Mouse (Mus musculus): ENCODE measurements around the gene Ube4a. TPM values are rescaled to one million over a fixed set of nuclear protein-coding genes. Genes with fewer than 3 reads are reported as not detected.
A peak's percentile ranks its signal among the peaks of the same experiment; 100 is the strongest.

The Ube4a gene
- polyA plus RNA-seq (2015; fragmentation: Nextera tagmentation; extraction: Ambion mirVana) = 25.7 and 28.4 TPM in 2 replicates

GRCm38 (mm10) chr9:44965126-44965832, at the start of gene Ube4a:
Ube4a (minus strand) TSS chr9:44965600.
- no peaks in the 10 kb centered on the region; the same call in 1 of the 2 replicates for H3K27me3 ChIP-seq (replicated peaks)
- H3K36me3 ChIP-seq = peaks cover 8% of the 10 kb centered on the region; the same call in 1 of the 2 replicates
- no peaks in the 10 kb centered on the region for H3K9me3 ChIP-seq
- under 1% methylated on average over 39 of the region's 39 CpGs for WGBS
- ATAC-seq (ENCODE audit: insufficient read depth, low FRiP score, low read depth) = peak; percentile 96
- peak within 1 kb of the TSS; percentile 94 for H3K4me3 ChIP-seq (replicated peaks)
- H3K4me1 ChIP-seq = peaks cover 11% of the 10 kb centered on the region
- peak within 1 kb of the TSS; percentile 62 for H3K27ac ChIP-seq
- peak within 1 kb of the TSS; percentile 71; the same call in 1 of the 2 replicates for H3K9ac ChIP-seq
- H3K4me2 ChIP-seq = peak within 1 kb of the TSS; percentile 80

GRCm38 (mm10) chr9:45014879-45015278, 49.5 kb upstream of the Ube4a start:
- no peaks in the 10 kb centered on the region for H3K4me1 ChIP-seq
- H3K4me3 ChIP-seq (replicated peaks) = no peak overlapping the region
- no peak overlapping the region for H3K4me2 ChIP-seq
- no peaks in the 10 kb centered on the region for H3K9me3 ChIP-seq
- no peak overlapping the region for H3K27ac ChIP-seq
- no peaks in the 10 kb centered on the region for H3K27me3 ChIP-seq (replicated peaks)
- no peak for ATAC-seq (ENCODE audit: insufficient read depth, low FRiP score, low read depth)
- 57% methylated on average over 2 of the region's 2 CpGs for WGBS
- no peak overlapping the region for H3K9ac ChIP-seq
- no peaks in the 10 kb centered on the region for H3K36me3 ChIP-seq

GRCm38 (mm10) chr9:45011291-45011690, 45.9 kb upstream of the Ube4a start:
- Histone ChIP-seq H3K4me1 (no peaks in the 10 kb centered on the region), H3K36me3 (no peaks in the 10 kb centered on the region), H3K4me2 (no peak overlapping the region), H3K9me3 (no peaks in the 10 kb centered on the region), H3K27me3 (replicated peaks) (no peaks in the 10 kb centered on the region), H3K27ac (no peak overlapping the region), H3K9ac (no peak overlapping the region), H3K4me3 (replicated peaks) (no peak overlapping the region)
- 34% methylated on average over 6 of the region's 6 CpGs for WGBS
- no peak for ATAC-seq (ENCODE audit: insufficient read depth, low FRiP score, low read depth)

- no peak overlapping the region for H3K4me3 ChIP-seq (replicated peaks)
- H3K36me3 ChIP-seq = no peaks in the 10 kb centered on the region
- H3K27me3 ChIP-seq (replicated peaks) = no peaks in the 10 kb centered on the region
- no peaks in the 10 kb centered on the region for H3K9me3 ChIP-seq
- H3K4me1 ChIP-seq = no peaks in the 10 kb centered on the region
- no peak overlapping the region for H3K27ac ChIP-seq
- H3K9ac ChIP-seq = no peak overlapping the region
- H3K4me2 ChIP-seq = no peak overlapping the region
- 69% methylated on average over 4 of the region's 4 CpGs for WGBS
- no peak for ATAC-seq (ENCODE audit: insufficient read depth, low FRiP score, low read depth)
These were observed 45.1 kb upstream of the Ube4a start for GRCm38 (mm10) chr9:45010461-45010860.

- no peak for ATAC-seq (ENCODE audit: insufficient read depth, low FRiP score, low read depth)
- no peaks in the 10 kb centered on the region for H3K27me3 ChIP-seq (replicated peaks)
- no peaks in the 10 kb centered on the region for H3K36me3 ChIP-seq
- no peaks in the 10 kb centered on the region for H3K4me1 ChIP-seq
- H3K9me3 ChIP-seq = no peaks in the 10 kb centered on the region
- 79% methylated on average over 19 of the region's 19 CpGs for WGBS
- H3K4me3 ChIP-seq (replicated peaks) = no peak within 1 kb of the TSS
- no peak within 1 kb of the TSS for H3K9ac ChIP-seq
- no peak within 1 kb of the TSS for H3K27ac ChIP-seq
- H3K4me2 ChIP-seq = no peak within 1 kb of the TSS
These were observed 44.0 kb upstream of the Ube4a start, which contains the start of gene Cd3e for GRCm38 (mm10) chr9:45009180-45010078. Cd3e (minus strand) TSS chr9:45009627.

- Histone ChIP-seq H3K4me2 (no peak overlapping the region), H3K36me3 (no peaks in the 10 kb centered on the region), H3K4me3 (replicated peaks) (no peak overlapping the region), H3K27me3 (replicated peaks) (no peaks in the 10 kb centered on the region), H3K9me3 (no peaks in the 10 kb centered on the region), H3K4me1 (no peaks in the 10 kb centered on the region), H3K9ac (no peak overlapping the region), H3K27ac (no peak overlapping the region)
- WGBS = 79% methylated on average over 4 of the region's 4 CpGs
- ATAC-seq (ENCODE audit: insufficient read depth, low FRiP score, low read depth) = no peak
These were observed 42.9 kb upstream of the Ube4a start for GRCm38 (mm10) chr9:45008342-45008741.

- no peak overlapping the region for H3K4me3 ChIP-seq (replicated peaks)
- no peaks in the 10 kb centered on the region for H3K27me3 ChIP-seq (replicated peaks)
- no peak overlapping the region for H3K4me2 ChIP-seq
- ATAC-seq (ENCODE audit: insufficient read depth, low FRiP score, low read depth) = no peak
- H3K9me3 ChIP-seq = no peaks in the 10 kb centered on the region
- WGBS = 64% methylated on average over 12 of the region's 12 CpGs
- H3K36me3 ChIP-seq = no peaks in the 10 kb centered on the region
- no peak overlapping the region for H3K9ac ChIP-seq
- H3K4me1 ChIP-seq = no peaks in the 10 kb centered on the region
- no peak overlapping the region for H3K27ac ChIP-seq
These were observed 42.0 kb upstream of the Ube4a start for GRCm38 (mm10) chr9:45007404-45007803.

- Histone ChIP-seq H3K36me3 (no peaks in the 10 kb centered on the region), H3K4me1 (no peaks in the 10 kb centered on the region), H3K4me2 (no peak overlapping the region), H3K27me3 (replicated peaks) (no peaks in the 10 kb centered on the region), H3K4me3 (replicated peaks) (no peak overlapping the region), H3K9me3 (no peaks in the 10 kb centered on the region), H3K27ac (no peak overlapping the region), H3K9ac (no peak overlapping the region)
- no peak for ATAC-seq (ENCODE audit: insufficient read depth, low FRiP score, low read depth)
- WGBS = 67% methylated on average over 3 of the region's 3 CpGs
These were observed 34.8 kb upstream of the Ube4a start for GRCm38 (mm10) chr9:45000249-45000648.

- WGBS = 72% methylated on average over 5 of the region's 5 CpGs
- Histone ChIP-seq H3K36me3 (no peaks in the 10 kb centered on the region), H3K4me1 (no peaks in the 10 kb centered on the region), H3K4me3 (replicated peaks) (no peak overlapping the region), H3K9ac (no peak overlapping the region), H3K9me3 (no peaks in the 10 kb centered on the region), H3K27me3 (replicated peaks) (no peaks in the 10 kb centered on the region), H3K4me2 (no peak overlapping the region), H3K27ac (no peak overlapping the region)
- no peak for ATAC-seq (ENCODE audit: insufficient read depth, low FRiP score, low read depth)
These were observed 34.4 kb upstream of the Ube4a start for GRCm38 (mm10) chr9:44999776-45000175.

- no peaks in the 10 kb centered on the region for H3K27me3 ChIP-seq (replicated peaks)
- H3K27ac ChIP-seq = no peak overlapping the region
- no peak for ATAC-seq (ENCODE audit: insufficient read depth, low FRiP score, low read depth)
- no peaks in the 10 kb centered on the region for H3K4me1 ChIP-seq
- WGBS = 59% methylated on average over 6 of the region's 6 CpGs
- H3K36me3 ChIP-seq = no peaks in the 10 kb centered on the region
- no peak overlapping the region for H3K4me2 ChIP-seq
- no peaks in the 10 kb centered on the region for H3K9me3 ChIP-seq
- H3K4me3 ChIP-seq (replicated peaks) = no peak overlapping the region
- no peak overlapping the region for H3K9ac ChIP-seq
These were observed 33.8 kb upstream of the Ube4a start for GRCm38 (mm10) chr9:44999171-44999570.

- Histone ChIP-seq H3K4me3 (replicated peaks) (no peak overlapping the region), H3K9me3 (no peaks in the 10 kb centered on the region), H3K4me2 (no peak overlapping the region), H3K36me3 (no peaks in the 10 kb centered on the region), H3K9ac (no peak overlapping the region), H3K4me1 (no peaks in the 10 kb centered on the region), H3K27ac (no peak overlapping the region), H3K27me3 (replicated peaks) (no peaks in the 10 kb centered on the region)
- no peak for ATAC-seq (ENCODE audit: insufficient read depth, low FRiP score, low read depth)
- 72% methylated on average over 11 of the region's 11 CpGs for WGBS
These were observed 32.7 kb upstream of the Ube4a start for GRCm38 (mm10) chr9:44998138-44998537.

GRCm38 (mm10) chr9:44996590-44996989, 31.2 kb upstream of the Ube4a start:
- Histone ChIP-seq H3K4me3 (replicated peaks) (no peak overlapping the region), H3K9me3 (no peaks in the 10 kb centered on the region), H3K27me3 (replicated peaks) (no peaks in the 10 kb centered on the region), H3K4me1 (no peaks in the 10 kb centered on the region), H3K27ac (no peak overlapping the region), H3K36me3 (no peaks in the 10 kb centered on the region), H3K9ac (no peak overlapping the region), H3K4me2 (no peak overlapping the region)
- WGBS = 92% methylated on average over 7 of the region's 7 CpGs
- no peak for ATAC-seq (ENCODE audit: insufficient read depth, low FRiP score, low read depth)
